Mouse (Mus musculus): ENCODE results near the gene Dync2li1.

Gene Dync2li1

GRCm38 (mm10) chr17:84611971-84612370, 14.3 kb upstream of the Dync2li1 start:
- DNase-seq: no peak

DNA sequence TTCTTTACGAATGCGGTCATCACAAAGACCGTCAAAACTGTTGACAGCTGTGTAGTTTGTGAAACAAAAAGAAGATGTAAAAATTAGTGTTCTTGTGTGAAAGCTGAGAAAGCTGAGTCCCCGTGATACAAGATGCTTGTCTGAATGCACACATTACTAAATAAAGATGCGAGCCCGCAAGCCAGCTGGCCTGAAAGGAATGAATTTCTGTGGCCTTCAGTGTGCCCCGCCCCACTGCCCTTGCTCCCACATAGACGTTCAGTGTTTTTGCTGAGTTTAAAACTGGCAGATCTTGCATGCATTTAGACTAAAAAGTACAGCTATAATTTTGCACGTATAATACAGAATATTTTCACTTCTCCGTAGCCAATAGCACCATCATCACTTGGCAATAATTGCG, 10.5 kb upstream of the Dync2li1 start:
- no peak for DNase-seq

- no peak for DNase-seq
Measured at GRCm38 (mm10) chr17:84616526-84617074, 9.7 kb upstream of the Dync2li1 start.

- no peak for DNase-seq
Measured at GRCm38 (mm10) chr17:84617953-84618352, 8.3 kb upstream of the Dync2li1 start.

- DNase-seq: no peak
Measured at GRCm38 (mm10) chr17:84619112-84619511, 7.2 kb upstream of the Dync2li1 start.

DNA sequence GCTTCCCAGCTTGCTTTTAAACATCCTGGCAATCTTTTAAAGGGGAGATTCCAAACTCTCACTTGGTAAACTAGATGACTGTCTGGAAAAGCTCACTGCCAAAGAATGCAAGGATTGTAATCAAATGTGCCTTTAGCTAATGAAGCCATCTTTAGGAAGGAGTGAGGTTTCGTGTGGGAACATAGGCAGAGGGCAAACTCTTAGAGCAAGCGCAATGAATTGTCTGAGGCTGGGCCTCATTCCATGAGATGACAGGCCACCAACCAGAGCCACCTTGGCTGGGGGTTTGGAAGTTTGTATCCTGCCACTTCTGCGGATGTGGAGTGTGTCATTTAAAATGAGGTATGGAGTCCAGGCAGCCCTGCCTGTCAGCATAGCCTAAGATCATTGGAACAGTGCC, 6.2 kb upstream of the Dync2li1 start:
- no peak for DNase-seq

DNA sequence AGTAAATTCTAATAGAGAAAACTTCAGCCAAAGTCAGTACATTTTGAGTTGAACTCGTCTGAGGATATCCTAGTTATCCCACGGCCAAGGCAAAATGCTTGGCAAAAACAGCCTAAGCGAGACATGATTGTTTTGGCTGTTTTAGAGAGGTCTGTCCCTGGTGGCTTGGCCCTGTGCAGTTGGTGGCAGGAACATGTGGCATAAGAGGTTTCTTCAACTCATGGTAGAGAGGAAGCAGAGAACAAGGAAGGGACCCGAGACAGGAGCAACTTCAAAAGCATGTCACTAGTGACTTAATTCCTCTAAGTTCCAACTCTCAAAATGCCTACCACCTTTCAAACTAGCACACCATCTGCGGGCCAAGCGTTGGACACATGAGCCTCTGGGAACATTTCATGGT, 5.7 kb upstream of the Dync2li1 start:
- DNase-seq: no peak

GRCm38 (mm10) chr17:84621209-84621608, 5.1 kb upstream of the Dync2li1 start:
- no peak for DNase-seq

DNA sequence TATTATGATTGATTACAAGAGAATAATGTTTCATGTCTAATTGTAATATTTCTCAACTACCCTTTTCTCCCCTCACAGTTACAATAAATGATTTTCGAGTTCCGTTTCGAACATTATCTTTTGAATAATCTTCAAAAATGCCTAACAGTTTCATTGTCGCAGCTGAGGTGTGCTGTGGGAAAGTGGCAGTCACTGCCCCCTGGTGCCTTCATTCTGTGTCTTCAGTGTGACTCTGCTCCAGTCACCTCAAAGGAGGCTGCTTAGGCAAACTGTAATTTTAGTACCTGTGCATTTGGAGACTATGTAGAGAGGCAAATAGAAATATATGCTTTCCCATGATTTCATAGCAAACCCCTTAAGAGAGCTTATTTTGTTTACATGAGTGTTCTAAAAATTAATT, 4.3 kb upstream of the Dync2li1 start:
- no peak for DNase-seq

DNA sequence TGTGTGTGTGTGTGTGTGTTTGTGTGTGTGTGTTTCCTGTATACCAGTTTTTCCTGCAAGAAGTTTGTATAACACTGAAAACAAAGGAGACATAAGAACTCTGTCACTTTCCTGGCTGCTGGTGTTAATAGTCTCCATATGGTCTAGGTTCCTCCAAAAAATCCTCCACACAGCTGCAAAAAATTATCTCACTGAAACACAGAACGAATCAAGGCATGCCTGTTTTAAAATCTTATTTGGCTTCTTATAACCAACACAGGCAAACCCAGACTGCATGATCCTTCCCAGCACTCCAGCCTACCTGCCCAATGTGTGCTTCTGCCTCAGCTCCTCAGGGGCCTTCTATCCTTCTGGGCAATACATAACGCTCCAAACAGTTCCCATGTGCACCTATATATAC, 3.4 kb upstream of the Dync2li1 start:
- DNase-seq: no peak

DNA sequence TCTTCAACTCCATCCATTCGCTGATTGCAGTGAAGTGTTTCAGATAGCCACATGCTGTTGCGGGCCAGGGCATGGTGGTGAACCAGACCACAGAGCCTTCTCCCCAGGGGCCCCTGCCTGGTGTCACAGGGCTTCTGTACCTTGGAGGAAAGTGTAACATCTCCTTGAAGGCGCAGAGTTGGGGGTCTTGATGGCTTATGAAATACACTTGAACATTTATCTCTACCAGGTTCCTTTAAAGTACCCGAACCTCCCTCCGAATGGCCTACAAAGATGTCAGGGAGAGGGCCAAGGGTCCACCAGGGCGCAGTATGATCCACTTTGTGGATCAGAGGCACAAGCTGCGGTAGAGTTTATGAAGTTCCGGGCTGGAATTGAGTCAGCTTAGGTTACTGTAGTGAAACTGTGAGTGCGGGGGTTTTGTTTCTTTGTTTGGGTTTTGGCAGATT, 585 bp downstream of the Dync2li1 start:
- DNase-seq: no peak

DNA sequence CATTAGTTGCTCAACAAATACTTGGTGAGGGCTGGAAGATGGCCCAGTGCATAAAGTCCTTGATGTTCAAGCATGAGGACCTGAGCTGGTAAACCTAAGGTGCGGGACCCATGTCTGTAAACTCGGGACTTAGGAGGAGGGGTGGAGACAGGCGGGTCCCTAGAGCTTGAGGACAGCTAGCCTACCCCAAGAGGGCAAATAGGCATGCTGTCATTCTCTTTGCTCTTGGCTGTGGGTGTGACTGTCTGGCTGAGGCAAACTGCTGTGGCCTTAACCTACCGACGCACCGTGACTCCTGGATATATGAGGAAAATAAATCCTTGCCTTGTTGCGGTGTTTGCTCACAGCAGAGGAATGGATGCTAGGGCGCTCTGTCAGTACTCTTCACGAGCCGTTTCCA, 1.4 kb downstream of the Dync2li1 start:
- no peak for DNase-seq

DNA sequence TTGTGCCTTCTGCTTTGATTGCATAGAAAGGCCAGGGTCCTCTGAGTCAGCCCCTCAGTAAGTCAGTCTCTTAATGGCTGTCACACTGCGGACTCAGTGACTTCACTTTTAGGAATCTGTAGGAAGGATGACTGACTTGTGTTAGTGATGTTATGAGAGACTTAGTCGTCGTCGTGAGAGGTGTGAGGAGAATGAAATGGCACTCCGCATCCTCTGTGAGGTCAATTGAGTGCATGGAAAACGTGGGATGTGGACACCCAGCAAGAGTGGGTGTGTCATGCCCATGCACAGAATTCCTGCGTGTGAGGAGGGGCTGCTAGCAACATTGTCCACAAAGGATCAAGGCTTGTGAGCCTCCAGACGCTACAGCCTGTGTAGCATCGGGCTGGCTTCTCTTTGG, 2.3 kb downstream of the Dync2li1 start:
- no peak for DNase-seq

DNA sequence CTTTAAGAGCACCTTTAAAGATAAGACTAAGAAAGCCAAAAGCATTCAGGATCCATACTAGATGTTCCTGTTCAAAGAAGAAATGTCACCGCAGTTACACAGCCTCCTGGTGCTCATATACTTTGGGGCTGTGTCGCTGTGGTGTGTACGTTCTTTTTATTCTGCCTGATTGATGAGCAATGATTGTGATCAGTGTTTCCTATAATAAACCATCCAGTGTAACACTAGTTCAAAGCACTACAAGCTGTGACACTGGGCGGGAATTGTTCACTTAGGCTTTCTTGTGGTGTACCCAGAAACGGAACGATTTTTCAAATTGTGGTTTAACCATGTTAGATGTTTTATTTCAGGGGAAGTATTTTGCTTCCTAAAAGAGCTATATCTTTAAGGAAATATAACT, 5.5 kb downstream of the Dync2li1 start:
- DNase-seq: no peak

- no peak for DNase-seq
Measured at GRCm38 (mm10) chr17:84633443-84633842, 7.1 kb downstream of the Dync2li1 start.

DNA sequence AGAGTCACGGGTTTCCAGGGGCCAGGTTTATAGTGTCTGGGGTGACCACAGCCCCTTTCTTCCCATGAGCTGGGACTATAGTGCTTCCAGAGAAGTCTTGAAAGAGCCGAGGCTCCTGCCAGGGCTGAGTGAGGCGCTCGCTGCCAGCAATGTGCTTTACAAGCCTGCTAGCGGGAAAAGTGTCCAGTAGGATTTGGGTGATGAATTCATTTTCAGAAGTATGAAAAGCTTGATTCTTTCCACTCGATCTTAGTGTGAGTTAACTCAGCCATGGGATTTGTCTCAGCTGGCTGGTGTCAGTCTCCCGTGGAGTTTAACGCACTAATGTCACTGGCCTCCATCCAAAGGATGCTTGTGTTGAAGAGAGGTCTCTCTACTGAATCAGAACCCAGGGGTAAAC, 10.0 kb downstream of the Dync2li1 start:
- DNase-seq: no peak

DNA sequence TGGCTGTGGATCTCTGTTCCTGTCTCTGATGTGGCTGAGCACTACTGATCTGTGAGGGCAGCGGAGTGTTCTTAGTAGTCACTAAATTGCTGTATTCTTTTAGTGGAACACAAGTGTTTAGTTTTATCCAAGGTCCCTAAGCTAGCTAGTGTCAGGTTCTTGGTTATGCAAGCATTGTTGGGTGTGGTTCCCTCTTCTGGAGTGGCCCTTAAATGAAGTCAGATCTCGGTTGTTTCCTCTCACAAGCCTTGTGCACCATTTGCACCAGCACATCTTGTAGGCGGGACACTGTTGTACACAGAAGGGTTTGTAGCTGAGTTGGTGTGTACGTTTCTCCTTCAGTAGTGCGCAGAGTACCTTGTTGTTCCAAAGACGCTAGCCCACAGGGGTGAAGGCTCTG, 11.7 kb downstream of the Dync2li1 start:
- no peak for DNase-seq

GRCm38 (mm10) chr17:84639796-84640378, 13.6 kb downstream of the Dync2li1 start:
- no peak for DNase-seq

DNA sequence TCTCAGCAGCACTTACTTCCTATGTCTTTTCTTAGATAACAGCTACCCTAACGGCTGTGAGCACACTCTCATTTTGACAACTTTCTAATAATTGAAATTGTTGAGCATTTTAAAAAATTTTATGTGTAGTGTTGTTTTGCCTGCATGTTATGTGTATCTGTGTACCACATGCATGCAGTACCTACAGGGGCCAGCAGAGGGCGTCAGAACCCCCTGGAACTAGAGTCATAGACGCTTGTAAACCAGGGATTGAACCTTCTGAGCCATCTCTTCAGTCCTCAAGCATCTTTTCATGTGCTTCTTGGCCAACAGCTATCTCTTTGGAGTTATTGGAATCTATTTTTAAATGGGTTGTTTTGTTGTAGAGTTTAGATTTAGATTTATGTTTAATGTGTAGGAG, 15.6 kb downstream of the Dync2li1 start:
- peak; percentile 74 for DNase-seq

DNA sequence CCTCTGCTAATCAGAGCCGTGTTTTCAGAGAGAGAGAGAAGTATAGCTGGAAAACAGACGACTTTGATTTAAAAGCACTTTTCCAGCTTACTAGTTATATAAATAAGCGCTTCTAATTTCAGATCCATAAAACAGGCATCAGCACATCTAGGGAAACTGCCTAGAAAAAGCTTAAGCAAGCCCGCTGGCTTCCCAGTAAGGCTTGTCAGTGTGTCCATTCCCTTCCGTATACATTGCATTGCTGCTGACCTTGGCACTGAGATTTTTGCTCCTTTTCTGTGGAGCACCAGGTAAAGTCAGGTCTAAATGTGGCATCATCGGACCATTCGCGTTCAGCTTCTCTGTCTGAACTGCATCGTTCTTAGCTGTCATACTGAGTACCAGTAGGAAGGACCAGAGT, 16.0 kb downstream of the Dync2li1 start:
- no peak for DNase-seq

DNA sequence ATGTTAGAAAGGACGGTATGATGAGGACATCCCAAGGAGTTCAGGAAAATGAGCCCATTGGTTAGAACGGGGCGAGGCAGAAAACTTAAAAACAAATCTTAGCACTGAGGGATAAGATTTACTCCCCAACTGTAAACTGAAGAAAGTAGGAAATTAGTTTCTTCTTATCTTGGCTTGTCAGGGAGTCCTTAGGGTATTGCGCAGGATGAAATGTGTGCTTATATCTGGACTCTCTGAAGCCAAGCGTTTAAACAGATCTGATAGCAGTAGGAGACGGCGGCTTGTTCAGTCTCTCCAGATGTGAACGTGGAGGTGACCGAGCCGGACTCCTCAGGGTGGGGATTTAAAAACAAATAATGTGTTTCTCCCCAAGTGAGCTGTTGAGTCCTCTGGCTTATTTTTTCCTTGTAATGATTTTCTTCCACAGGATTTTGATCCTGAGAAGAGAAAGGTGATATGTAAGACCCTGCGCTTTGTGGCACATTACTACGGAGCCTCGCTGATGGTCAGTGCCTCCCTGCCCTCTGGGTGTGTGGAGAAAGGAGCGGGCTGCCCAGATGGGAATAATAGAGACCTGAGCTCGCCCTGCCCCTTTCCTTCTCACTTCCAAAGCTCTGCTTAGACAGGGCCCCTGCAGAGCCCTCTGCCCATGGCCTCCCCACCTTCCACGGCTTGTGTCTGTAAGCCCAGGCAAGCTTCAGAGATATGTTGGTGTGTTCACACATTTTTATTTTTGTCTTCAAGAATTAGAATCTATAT, 18.2 kb downstream of the Dync2li1 start:
- DNase-seq: no peak

- no peak for DNase-seq
Measured at GRCm38 (mm10) chr17:84645119-84645518, 18.8 kb downstream of the Dync2li1 start.

DNA sequence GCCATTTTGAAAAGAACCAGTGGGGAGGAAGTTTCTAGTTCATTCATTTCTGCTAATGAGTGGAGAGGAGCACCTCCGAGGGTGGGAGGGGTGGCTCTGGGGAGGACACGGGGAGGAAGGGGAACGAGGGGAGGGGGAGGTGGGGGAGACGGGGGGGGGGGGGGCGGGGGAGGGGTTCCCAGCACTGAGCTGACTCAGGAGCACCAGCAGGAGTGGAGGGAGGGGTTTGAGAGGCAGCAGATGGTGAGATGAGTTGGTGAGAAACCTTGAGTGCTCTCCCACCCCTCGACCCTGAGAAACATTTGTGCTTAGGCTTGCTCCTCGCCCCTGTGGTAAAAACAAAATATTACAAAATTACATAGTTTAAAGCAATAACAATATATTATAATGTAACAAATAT, 19.6 kb downstream of the Dync2li1 start:
- DNase-seq: no peak

DNA sequence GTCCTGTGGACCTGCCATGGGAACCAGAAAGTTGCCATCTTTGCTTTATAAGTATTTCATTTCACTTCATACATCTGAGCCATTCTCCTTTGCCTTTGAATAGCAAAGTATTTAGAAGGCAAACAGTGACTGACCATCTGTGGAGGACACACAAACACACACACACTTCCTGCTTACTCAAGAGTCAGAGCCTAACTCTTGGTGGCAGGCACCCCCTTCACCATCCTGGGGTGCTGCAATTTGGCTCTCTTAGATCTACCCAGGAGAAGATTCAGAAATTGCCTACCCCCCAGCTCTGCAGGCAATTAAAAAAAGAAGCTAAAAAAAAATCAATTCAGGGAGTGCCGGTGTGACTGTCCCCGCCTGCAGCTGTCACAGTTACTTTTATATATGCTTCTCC, 20.2 kb downstream of the Dync2li1 start:
- no peak for DNase-seq

GRCm38 (mm10) chr17:84647630-84648029, 21.3 kb downstream of the Dync2li1 start:
- no peak for DNase-seq

Measured in right cerebral cortex, postnatal 14 days (tissue).